ENCODE assay signal across 24 mouse cellular contexts in genomic region chr10:98792019-98792741, GRCm38 (mm10).
DNase-seq lines count a peak whose midpoint lies in the region; ATAC-seq and TF ChIP-seq lines count a peak whose summit lies in the region.
"Had no signal": no experiment of that assay in that cellular context is flagged by ENCODE, and none has a peak within 500 bp of the region (broad histone marks: within the 10 kb centered on the region; RNA-seq: fewer than 3 reads in every experiment).

No protein-coding gene starts in this region.

- DNase-seq in lung, postnatal 0 days (ENCODE audit: low spot score), result peak; percentile 42
- DNase-seq in lung, postnatal 14 days, result no peak
- DNase-seq in G1E (ENCODE audit: low spot score), result peak; percentile 22
- peak; percentile 53 for DNase-seq in splenic B cell, adult 2 months (ENCODE audit: low read depth, low spot score)
- no peak for DNase-seq in layer of hippocampus, adult 9-11 months
- no peak for DNase-seq in urinary bladder, adult 18-20 months (ENCODE audit: low spot score in 2 of 2)
- DNase-seq: adrenal gland, postnatal 36 days; cerebellum, adult 11-12 months; cerebellum, postnatal 10 days; gastrocnemius, postnatal 36 days; heart, postnatal 4 days; kidney, adult 9 months; kidney, postnatal 14 days; liver, postnatal 0 days; midbrain, embryonic 14.5 days; right cerebral cortex, adult 18-20 months; right cerebral cortex, postnatal 4 days had no signal

- no peak overlapping the region for H3K4me2 ChIP-seq in lung, postnatal 0 days (replicated peaks; ENCODE audit: low read depth, low read length)
- H3K4me2 ChIP-seq: embryonic facial prominence, embryonic 12.5 days; forebrain, embryonic 12.5 days; hindbrain, embryonic 15.5 days; liver, embryonic 11.5 days had no signal

- 59% methylated on average over 4 of the region's 4 CpGs for WGBS in lung, postnatal 0 days

- TF ChIP-seq CTCF in lung, postnatal 0 days (IDR thresholded peaks at IDR 0.05), result no peak
- no peak for TF ChIP-seq CTCF in G1E (IDR thresholded peaks at IDR 0.05; ENCODE audit: low read depth, low read length)

- no peak overlapping the region for H3K9ac ChIP-seq in lung, postnatal 0 days (replicated peaks; ENCODE audit: low read depth)
- H3K9ac ChIP-seq: embryonic facial prominence, embryonic 12.5 days; forebrain, embryonic 12.5 days; hindbrain, embryonic 15.5 days; liver, postnatal 0 days had no signal

- H3K36me3 ChIP-seq in lung, postnatal 0 days (ENCODE audit: insufficient read depth, low read length), result no peaks in the 10 kb centered on the region
- H3K36me3 ChIP-seq in G1E (replicated peaks), result no peaks in the 10 kb centered on the region
- no peaks in the 10 kb centered on the region for H3K36me3 ChIP-seq in splenic B cell, adult 2 months (ENCODE audit: control insufficient read depth, insufficient read depth, low read length, poor library complexity, severe bottlenecking)
- H3K36me3 ChIP-seq: embryonic facial prominence, embryonic 12.5 days; forebrain, embryonic 12.5 days; heart, embryonic 10.5 days; hindbrain, embryonic 15.5 days had no signal

- no peak overlapping the region for H3K27ac ChIP-seq in lung, postnatal 0 days (ENCODE audit: low read length)
- H3K27ac ChIP-seq: embryonic facial prominence, embryonic 12.5 days; forebrain, embryonic 12.5 days; heart, embryonic 10.5 days; hindbrain, embryonic 15.5 days had no signal

- H3K4me3 ChIP-seq in lung, postnatal 0 days (ENCODE audit: low read depth, low read length), result no peak overlapping the region
- H3K4me3 ChIP-seq in G1E (ENCODE audit: low read depth, low read length), result no peak overlapping the region
- H3K4me3 ChIP-seq: embryonic facial prominence, embryonic 12.5 days; erythroblast, embryonic 14.5 days; forebrain, embryonic 12.5 days; heart, embryonic 10.5 days; hindbrain, embryonic 15.5 days had no signal

- H3K27me3 ChIP-seq in lung, postnatal 0 days (replicated peaks; ENCODE audit: insufficient read depth, low read length), result no peaks in the 10 kb centered on the region
- no peaks in the 10 kb centered on the region for H3K27me3 ChIP-seq in G1E (ENCODE audit: insufficient read depth, low read length)
- no peaks in the 10 kb centered on the region for H3K27me3 ChIP-seq in splenic B cell, adult 2 months (ENCODE audit: control insufficient read depth, insufficient read depth, low read length, poor library complexity, severe bottlenecking)
- H3K27me3 ChIP-seq: embryonic facial prominence, embryonic 12.5 days; forebrain, embryonic 12.5 days; hindbrain, embryonic 15.5 days had no signal

- no peak for TF ChIP-seq EP300 in lung, postnatal 0 days (IDR thresholded peaks at IDR 0.05)

- no peaks in the 10 kb centered on the region for H3K4me1 ChIP-seq in lung, postnatal 0 days (ENCODE audit: insufficient read depth, low read depth, low read length)
- peaks cover 7% of the 10 kb centered on the region; the same call in 1 of the 2 replicates for H3K4me1 ChIP-seq in G1E (ENCODE audit: insufficient read depth, low read depth, low read length)
- H3K4me1 ChIP-seq: embryonic facial prominence, embryonic 12.5 days; forebrain, embryonic 12.5 days; heart, embryonic 10.5 days; hindbrain, embryonic 15.5 days had no signal

- peaks cover 3% of the 10 kb centered on the region; the same call in 1 of the 2 replicates for H3K9me3 ChIP-seq in lung, postnatal 0 days (ENCODE audit: low read length)
- H3K9me3 ChIP-seq in G1E (replicated peaks), result no peaks in the 10 kb centered on the region
- H3K9me3 ChIP-seq: embryonic facial prominence, embryonic 12.5 days; forebrain, embryonic 12.5 days; heart, embryonic 10.5 days; hindbrain, embryonic 15.5 days had no signal

- ATAC-seq in lung, postnatal 0 days, result peak; percentile 41
- peak; percentile 90 for ATAC-seq in G1E (ENCODE audit: extremely low read depth, insufficient number of reproducible peaks, low FRiP score, poor library complexity, severe bottlenecking)
- ATAC-seq in hematopoietic stem cell, adult 5-6 weeks (replicated peaks in 1 of 2; ENCODE audit: insufficient read depth in 1 of 2, low FRiP score in 2 of 2, low TSS enrichment in 1 of 2, low read depth in 1 of 2, poor library complexity in 2 of 2, severe bottlenecking in 2 of 2), result peak; percentile 95 to 97
- ATAC-seq: liver, postnatal 0 days had no signal

Comparison
In these comparisons a context has a peak if more than half of its experiments do, and no peak if none do; other contexts are left out.
1. DNase-seq: peak in lung, postnatal 0 days (single experiment), G1E (single experiment) and splenic B cell, adult 2 months (single experiment); none in lung, postnatal 14 days (single experiment), layer of hippocampus, adult 9-11 months (single experiment) and urinary bladder, adult 18-20 months (0 of 2).
2. ATAC-seq: peak in every context shown above with its lines; median percentile 96 in hematopoietic stem cell, adult 5-6 weeks; 90 in G1E; 41 in lung, postnatal 0 days.